Mouse (Mus musculus) liver, adult 2 months (tissue): ENCODE results near the gene Clint1. TPM values are rescaled to one million over a fixed set of nuclear protein-coding genes. Genes with fewer than 3 reads are reported as not detected.

Source experiments
- DNase-seq: peaks from one replicate; pipeline ENCODE4 v3.0.0-alpha.2; 2011; ENCODE audit warnings: low read depth, low spot score; ENCODE audit errors: extremely low read depth
- H3K27ac ChIP-seq: fragments of 200-500 bp; replicated peaks from 2 replicates; pipeline ENCODE4 v1.5.1; 2012; ENCODE audit warnings: low read depth, mild to moderate bottlenecking, control low read depth, inconsistent platforms, low read length; ENCODE audit not compliant: insufficient read depth
- H3K27me3 ChIP-seq: fragments of 200-500 bp; 2 replicates; pipeline ENCODE4 v1.6.1; 2012; ENCODE audit warnings: mild to moderate bottlenecking, moderate library complexity, low read length, inconsistent platforms; ENCODE audit not compliant: control insufficient read depth, insufficient read depth
- H3K36me3 ChIP-seq: fragments of 200-500 bp; 2 replicates; pipeline ENCODE4 v1.6.1; 2012; ENCODE audit warnings: low read length, inconsistent platforms; ENCODE audit not compliant: control insufficient read depth, insufficient read depth
- H3K4me1 ChIP-seq: fragments of 200-500 bp; 2 replicates; pipeline ENCODE4 v1.6.1; 2011; ENCODE audit warnings: low read length; ENCODE audit not compliant: control insufficient read depth, insufficient read depth
- H3K4me3 ChIP-seq: fragments of 200-500 bp; 2 replicates; pipeline ENCODE4 v1.5.1; 2011; ENCODE audit warnings: low read depth, mild to moderate bottlenecking, control low read depth, low read length, moderate library complexity; ENCODE audit not compliant: insufficient read depth
- H3K79me2 ChIP-seq: fragments of 200-500 bp; 2 replicates; pipeline ENCODE4 v1.6.1; 2012; ENCODE audit warnings: inconsistent platforms, mild to moderate bottlenecking, low read length, moderate library complexity; ENCODE audit not compliant: control insufficient read depth, insufficient read depth
- H3K9ac ChIP-seq: fragments of 200-500 bp; 2 replicates; pipeline ENCODE4 v1.6.1; 2012; ENCODE audit warnings: low read depth, mild to moderate bottlenecking, control low read depth, inconsistent platforms, low read length
- CTCF ChIP-seq: fragments of 200-500 bp; IDR thresholded peaks from 2 replicates; pipeline ENCODE4 v1.5.1; 2011; ENCODE audit warnings: low read depth, low read length, control low read depth
- POLR2A ChIP-seq: fragments of 200-500 bp; IDR thresholded peaks from 2 replicates; pipeline ENCODE4 v1.6.1; 2011; ENCODE audit warnings: low read length, control low read depth; ENCODE audit not compliant: insufficient read depth; ENCODE audit errors: extremely low read depth
- WGBS: fragments of 180-500 bp; shearing (Covaris S2); methylation state at CpG from one replicate; pipeline ENCODE4 v1.1.7; 2018; 5-methylcytosine and 5-hydroxymethylcytosine counted together
- polyA plus RNA-seq: library from polyadenylated mRNA; depleted of rRNA; stranded (reverse); fragments of >200 nt; gene quantifications from 2 replicates; pipeline ENCODE4 v1.2.3, GENCODE M21; 2012
- total RNA-seq: library from RNA; depleted of rRNA; stranded (reverse); fragments of >200 nt; gene quantifications from 2 replicates; pipeline ENCODE4 v1.2.3, GENCODE M21; 2014

Gene Clint1
- total and polyA plus RNA-seq, 2 experiments = 22.5 to 30.7 TPM

- H3K27ac ChIP-seq = peak overlapping the region; percentile 75
- H3K4me3 ChIP-seq = no peak overlapping the region
- H3K9ac ChIP-seq = peak overlapping the region; percentile 53; the same call in 1 of the 2 replicates
- WGBS = 13% methylated on average over 6 of the region's 6 CpGs
- peaks cover 9% of the 10 kb centered on the region; the same call in 1 of the 2 replicates for H3K36me3 ChIP-seq
- TF ChIP-seq CTCF = no peak
- no peak for TF ChIP-seq POLR2A
- no peaks in the 10 kb centered on the region for H3K27me3 ChIP-seq
- peaks cover 24% of the 10 kb centered on the region; the same call in 1 of the 2 replicates for H3K79me2 ChIP-seq
- H3K4me1 ChIP-seq = peaks cover 30% of the 10 kb centered on the region
- DNase-seq = peak; percentile 78
These were observed 29.3 kb downstream of the Clint1 start for GRCm38 (mm10) chr11:45881026-45881682.

- Histone ChIP-seq H3K27me3 (no peaks in the 10 kb centered on the region), H3K4me3 (no peak overlapping the region), H3K79me2 (peaks cover 22% of the 10 kb centered on the region; the same call in 1 of the 2 replicates), H3K27ac (peak overlapping the region; percentile 71), H3K36me3 (peaks cover 15% of the 10 kb centered on the region), H3K4me1 (peaks cover 30% of the 10 kb centered on the region), H3K9ac (0 out of 2 replicates have a peak overlapping the region, but pooled peaks have one; percentile 40)
- TF ChIP-seq CTCF (no peak), POLR2A (no peak)
- 15% methylated on average over 5 of the region's 5 CpGs for WGBS
- DNase-seq = peak; percentile 40
These were observed 29.8 kb downstream of the Clint1 start for GRCm38 (mm10) chr11:45881683-45882068.

- Histone ChIP-seq H3K79me2 (peaks cover 17% of the 10 kb centered on the region; the same call in 1 of the 2 replicates), H3K36me3 (peaks cover 21% of the 10 kb centered on the region), H3K4me1 (peaks cover 33% of the 10 kb centered on the region), H3K27ac (no peak overlapping the region), H3K4me3 (no peak overlapping the region), H3K27me3 (no peaks in the 10 kb centered on the region), H3K9ac (no peak overlapping the region)
- 34% methylated on average over 8 of the region's 8 CpGs for WGBS
- DNase-seq = no peak
- TF ChIP-seq CTCF (no peak), POLR2A (no peak)
These were observed 31.6 kb downstream of the Clint1 start for GRCm38 (mm10) chr11:45883270-45883931.

- WGBS = 26% methylated on average over 4 of the region's 4 CpGs
- peak; percentile 65 for DNase-seq
These were observed 32.2 kb downstream of the Clint1 start for GRCm38 (mm10) chr11:45884029-45884428.

GRCm38 (mm10) chr11:45885606-45886230 is 33.9 kb downstream of the Clint1 start:
- peaks cover 21% of the 10 kb centered on the region for H3K36me3 ChIP-seq
- H3K4me1 ChIP-seq = peaks cover 44% of the 10 kb centered on the region
- no peak overlapping the region for H3K9ac ChIP-seq
- DNase-seq = peak; percentile 64
- peaks cover 14% of the 10 kb centered on the region; the same call in 1 of the 2 replicates for H3K79me2 ChIP-seq
- no peaks in the 10 kb centered on the region for H3K27me3 ChIP-seq
- WGBS = 33% methylated on average over 5 of the region's 5 CpGs
- no peak overlapping the region for H3K4me3 ChIP-seq
- H3K27ac ChIP-seq = no peak overlapping the region; the same call in 1 of the 2 replicates
- TF ChIP-seq CTCF = no peak
- TF ChIP-seq POLR2A = no peak

More at GRCm38 (mm10) chr11:45884029-45884428, 32.2 kb downstream of the Clint1 start:
- Histone ChIP-seq H3K36me3 (peaks cover 21% of the 10 kb centered on the region), H3K27me3 (no peaks in the 10 kb centered on the region), H3K9ac (no peak overlapping the region), H3K27ac (no peak overlapping the region), H3K79me2 (peaks cover 14% of the 10 kb centered on the region; the same call in 1 of the 2 replicates), H3K4me3 (no peak overlapping the region), H3K4me1 (peaks cover 36% of the 10 kb centered on the region)
- TF ChIP-seq CTCF = peak; percentile 53
- TF ChIP-seq POLR2A = no peak
